ENCODE assay signal across 8 mouse cellular contexts in the genomic region with DNA sequence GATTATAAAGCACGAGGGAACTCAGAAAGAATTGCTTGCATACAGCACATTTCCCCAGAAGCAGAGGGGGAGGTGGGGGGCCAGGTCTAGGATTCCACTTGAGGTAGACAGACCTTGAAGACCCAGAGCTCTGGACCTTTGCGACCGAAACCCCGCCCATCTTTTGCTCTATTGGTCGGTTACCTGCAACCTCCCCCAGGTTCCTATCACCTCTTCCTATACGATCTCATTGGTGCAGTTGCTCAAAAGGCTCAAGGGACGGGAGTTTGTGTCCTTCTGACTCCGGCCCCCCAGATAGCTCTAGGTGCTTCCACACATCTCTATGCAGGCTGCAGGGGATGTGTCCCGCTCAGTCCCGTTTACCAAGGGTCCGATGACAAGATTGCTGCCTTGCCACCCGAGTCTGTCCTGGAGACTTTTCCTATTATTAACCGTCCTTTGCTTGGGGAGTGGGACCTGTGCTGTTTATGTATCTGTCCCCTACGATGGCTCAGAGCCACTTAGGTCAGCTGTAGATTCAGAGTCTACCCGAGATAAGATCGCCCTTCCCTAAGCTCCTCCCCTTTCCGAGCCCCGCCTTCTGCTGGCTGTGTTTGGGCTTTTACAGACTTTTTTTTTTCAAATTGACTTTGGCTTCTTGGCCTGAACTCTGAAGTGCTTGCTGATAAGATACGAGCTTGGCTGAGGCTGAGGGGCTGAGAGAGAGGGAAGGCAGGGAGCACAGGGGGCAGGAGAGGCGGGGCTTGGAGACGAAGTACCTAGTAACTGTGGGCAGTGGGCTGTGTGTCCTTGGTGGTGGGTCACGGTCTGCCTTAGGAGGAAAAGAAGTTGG. TPM values are rescaled to one million over a fixed set of nuclear protein-coding genes. Genes with fewer than 3 reads are reported as not detected.
DNase-seq lines count a peak whose midpoint lies in the region; ATAC-seq lines count a peak whose summit lies in the region.

No protein-coding gene starts in this region.

- DNase-seq in retina, embryonic 14.5 days (ENCODE audit: low spot score), result peak; percentile 22
- no peak for DNase-seq in retina, postnatal 1 day
- peak; percentile 37 for DNase-seq in embryo, embryonic 11 days
- DNase-seq in heart, postnatal 36 days, result peak; percentile 37 to 52
- peak; percentile 73 to 82 for DNase-seq in kidney, postnatal 4 days
- peak; percentile 77 to 84 for DNase-seq in urinary bladder, postnatal 36 days (ENCODE audit: low spot score in 2 of 2)
- no peak for DNase-seq in cerebellum, postnatal 4 days (ENCODE audit: low spot score in 2 of 2)

- intact Hi-C loops in heart, postnatal 36 days (cut with DNase I), result no loop called here

- peak; percentile 69 for ATAC-seq in megakaryocyte progenitor cell, adult 5-6 weeks (replicated peaks; ENCODE audit: poor library complexity)

RNA-seq across cellular contexts. Expression of a gene that starts 44.1 kb away (rescaled TPM):
- 10 to 100 TPM; 19.5 to 22.3 TPM for total RNA-seq in heart, postnatal 36 days (2021)
- total RNA-seq in megakaryocyte progenitor cell, adult 5-6 weeks (2015), result 13.8 and 15.8 TPM in 2 replicates
- total RNA-seq in megakaryocyte progenitor cell, adult 5-6 weeks (2017), result 58.4 and 65.8 TPM in 2 replicates

Comparison
In these comparisons a context has a peak if more than half of its experiments do, and no peak if none do; other contexts are left out.
1. DNase-seq: peak in retina, embryonic 14.5 days (single experiment), embryo, embryonic 11 days (single experiment), heart, postnatal 36 days (2 of 2), kidney, postnatal 4 days (2 of 2) and urinary bladder, postnatal 36 days (2 of 2); none in retina, postnatal 1 day (single experiment) and cerebellum, postnatal 4 days (0 of 2).